Mouse (Mus musculus): ENCODE measurements around the gene Fmnl1. TPM values are rescaled to one million over a fixed set of nuclear protein-coding genes. Genes with fewer than 3 reads are reported as not detected.

Gene Fmnl1
- polyA plus RNA-seq, 1 experiment from 2014 or later: 0.70 TPM

- DNase-seq (ENCODE audit: low spot score) (no peak), ATAC-seq (replicated peaks; ENCODE audit: insufficient number of reproducible peaks, low FRiP score, low TSS enrichment, low read depth) (no peak)
- no peak overlapping the region for H3K4me2 ChIP-seq (ENCODE audit: low read depth, low read length)
- no peak overlapping the region for H3K9ac ChIP-seq (replicated peaks; ENCODE audit: low read length)
- no peak overlapping the region for H3K27ac ChIP-seq (replicated peaks; ENCODE audit: low read depth, low read length)
- no peak overlapping the region for H3K4me3 ChIP-seq (ENCODE audit: low read depth, low read length)
- peaks cover 4% of the 10 kb centered on the region; the same call in 1 of the 2 replicates for H3K4me1 ChIP-seq (ENCODE audit: control insufficient read depth, insufficient read depth, low read length)
- H3K36me3 ChIP-seq (replicated peaks; ENCODE audit: control insufficient read depth, insufficient read depth, low read depth, low read length): no peaks in the 10 kb centered on the region
- 73% methylated on average over 5 of the region's 5 CpGs for WGBS
- H3K27me3 ChIP-seq (ENCODE audit: control insufficient read depth, insufficient read depth, low read length): peaks cover 38% of the 10 kb centered on the region
- no peaks in the 10 kb centered on the region for H3K9me3 ChIP-seq (replicated peaks; ENCODE audit: control insufficient read depth, low read length)
Observed at GRCm38 (mm10) chr11:103169664-103170063, 1.2 kb upstream of the Fmnl1 start.

DNA sequence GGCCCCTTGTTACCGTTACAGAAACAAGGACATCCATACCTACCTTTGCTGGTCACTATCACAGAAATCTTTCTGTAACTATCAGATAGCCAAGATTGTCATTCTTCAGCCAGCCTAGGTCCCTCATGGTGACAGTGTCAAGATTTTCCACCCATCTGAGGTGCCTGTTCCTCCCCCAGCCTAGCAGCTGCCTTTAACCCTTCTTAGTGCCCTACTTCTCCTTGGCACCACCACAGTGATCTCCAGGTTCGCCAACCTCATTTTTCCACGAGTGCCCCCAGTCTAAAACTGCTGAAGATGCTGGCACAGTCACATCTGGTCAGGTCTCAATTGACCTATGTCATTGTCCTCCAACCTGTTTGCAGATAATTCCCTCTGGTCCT is 805 bp upstream of the Fmnl1 start:
- Histone ChIP-seq H3K4me3 (ENCODE audit: low read depth, low read length) (peak overlapping the region; percentile 65; the same call in 1 of the 2 replicates), H3K9ac (replicated peaks; ENCODE audit: low read length) (no peak overlapping the region), H3K27me3 (ENCODE audit: control insufficient read depth, insufficient read depth, low read length) (peaks cover 38% of the 10 kb centered on the region)

DNA sequence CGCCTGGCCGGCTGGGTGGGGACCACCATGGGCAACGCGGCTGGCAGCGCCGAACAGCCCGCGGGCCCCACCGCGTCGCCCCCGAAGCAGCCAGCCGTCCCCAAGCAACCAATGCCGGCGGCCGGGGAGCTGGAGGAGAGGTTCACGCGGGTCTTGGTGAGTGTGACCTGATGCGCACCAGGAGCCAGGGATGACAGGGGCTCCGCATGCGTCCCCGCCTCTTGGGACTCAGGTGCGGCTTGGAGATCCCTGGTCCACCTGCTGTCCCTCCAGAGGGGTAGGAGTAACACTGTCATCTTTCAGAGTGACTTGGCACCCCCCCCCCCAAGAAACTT is 346 bp downstream of the Fmnl1 start:
- Histone ChIP-seq H3K27ac (replicated peaks; ENCODE audit: low read depth, low read length) (no peak overlapping the region), H3K27me3 (ENCODE audit: control insufficient read depth, insufficient read depth, low read length) (peaks cover 38% of the 10 kb centered on the region), H3K4me1 (ENCODE audit: control insufficient read depth, insufficient read depth, low read length) (peaks cover 4% of the 10 kb centered on the region; the same call in 1 of the 2 replicates), H3K4me2 (ENCODE audit: low read depth, low read length) (peak overlapping the region; percentile 99), H3K4me3 (ENCODE audit: low read depth, low read length) (peak overlapping the region; percentile 65), H3K9ac (replicated peaks; ENCODE audit: low read length) (peak overlapping the region; percentile 50), H3K9me3 (replicated peaks; ENCODE audit: control insufficient read depth, low read length) (no peaks in the 10 kb centered on the region), H3K36me3 (replicated peaks; ENCODE audit: control insufficient read depth, insufficient read depth, low read depth, low read length) (no peaks in the 10 kb centered on the region)
- 4% methylated on average over 16 of the region's 23 CpGs for WGBS
- ATAC-seq (replicated peaks; ENCODE audit: insufficient number of reproducible peaks, low FRiP score, low TSS enrichment, low read depth) (no peak), DNase-seq (ENCODE audit: low spot score) (no peak)

More for the DNA sequence above, 805 bp upstream of the Fmnl1 start:
- Histone ChIP-seq H3K9me3 (replicated peaks; ENCODE audit: control insufficient read depth, low read length) (no peaks in the 10 kb centered on the region), H3K4me2 (ENCODE audit: low read depth, low read length) (peak overlapping the region; percentile 99), H3K4me1 (ENCODE audit: control insufficient read depth, insufficient read depth, low read length) (peaks cover 4% of the 10 kb centered on the region; the same call in 1 of the 2 replicates), H3K27ac (replicated peaks; ENCODE audit: low read depth, low read length) (no peak overlapping the region), H3K36me3 (replicated peaks; ENCODE audit: control insufficient read depth, insufficient read depth, low read depth, low read length) (no peaks in the 10 kb centered on the region)
- ATAC-seq (replicated peaks; ENCODE audit: insufficient number of reproducible peaks, low FRiP score, low TSS enrichment, low read depth) (no peak), DNase-seq (ENCODE audit: low spot score) (no peak)
- WGBS: 51% methylated on average over 3 of the region's 3 CpGs

- no peak overlapping the region for H3K4me3 ChIP-seq (ENCODE audit: low read depth, low read length)
- H3K4me2 ChIP-seq (ENCODE audit: low read depth, low read length): peak overlapping the region; percentile 99; the same call in 1 of the 2 replicates
- H3K9me3 ChIP-seq (replicated peaks; ENCODE audit: control insufficient read depth, low read length): no peaks in the 10 kb centered on the region
- WGBS: 39% methylated on average over 9 of the region's 9 CpGs
- peaks cover 4% of the 10 kb centered on the region; the same call in 1 of the 2 replicates for H3K4me1 ChIP-seq (ENCODE audit: control insufficient read depth, insufficient read depth, low read length)
- no peak overlapping the region for H3K9ac ChIP-seq (replicated peaks; ENCODE audit: low read length)
- DNase-seq (ENCODE audit: low spot score) (no peak), ATAC-seq (replicated peaks; ENCODE audit: insufficient number of reproducible peaks, low FRiP score, low TSS enrichment, low read depth) (no peak)
- H3K27me3 ChIP-seq (ENCODE audit: control insufficient read depth, insufficient read depth, low read length): peaks cover 38% of the 10 kb centered on the region
- H3K36me3 ChIP-seq (replicated peaks; ENCODE audit: control insufficient read depth, insufficient read depth, low read depth, low read length): no peaks in the 10 kb centered on the region
- no peak overlapping the region for H3K27ac ChIP-seq (replicated peaks; ENCODE audit: low read depth, low read length)
Observed at GRCm38 (mm10) chr11:103171703-103172391, 940 bp downstream of the Fmnl1 start.

DNA sequence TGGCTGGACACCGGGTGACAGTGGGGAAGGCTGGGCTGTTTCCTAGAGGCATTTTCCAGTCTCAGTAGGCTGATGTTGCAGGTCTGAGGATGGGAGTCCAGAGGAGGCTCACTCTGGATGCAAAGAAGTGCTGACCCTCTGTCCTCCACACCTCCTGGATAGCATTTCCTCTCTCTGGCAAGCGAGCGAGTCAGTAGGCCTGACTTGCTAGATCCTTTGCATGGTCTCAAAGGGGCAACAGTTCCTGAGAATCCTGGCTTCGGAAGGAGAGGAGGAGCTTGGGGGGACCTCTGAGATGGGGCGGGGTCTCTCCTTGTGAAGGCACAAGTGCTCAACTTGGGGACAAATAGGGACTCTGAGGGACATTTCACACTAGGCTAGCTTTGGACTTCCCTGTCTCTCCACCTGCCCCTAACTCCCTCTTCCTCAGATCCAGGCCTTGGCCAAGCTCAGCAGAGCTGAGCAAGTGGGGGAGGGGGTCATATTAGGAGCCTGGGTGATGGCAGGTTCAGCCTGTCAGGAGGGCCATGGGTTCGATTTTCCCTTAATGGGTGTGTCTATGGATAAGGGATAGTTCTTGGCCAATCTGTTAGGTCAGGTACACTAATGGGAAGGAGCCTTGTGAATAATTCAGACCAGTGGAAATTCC is 1.6 kb downstream of the Fmnl1 start:
- WGBS: 60% methylated on average over 6 of the region's 6 CpGs
- Histone ChIP-seq H3K4me3 (ENCODE audit: low read depth, low read length) (no peak overlapping the region), H3K4me1 (ENCODE audit: control insufficient read depth, insufficient read depth, low read length) (peaks cover 4% of the 10 kb centered on the region; the same call in 1 of the 2 replicates), H3K27me3 (ENCODE audit: control insufficient read depth, insufficient read depth, low read length) (peaks cover 38% of the 10 kb centered on the region), H3K36me3 (replicated peaks; ENCODE audit: control insufficient read depth, insufficient read depth, low read depth, low read length) (no peaks in the 10 kb centered on the region), H3K9ac (replicated peaks; ENCODE audit: low read length) (no peak overlapping the region), H3K4me2 (ENCODE audit: low read depth, low read length) (no peak overlapping the region; the same call in 1 of the 2 replicates), H3K27ac (replicated peaks; ENCODE audit: low read depth, low read length) (no peak overlapping the region), H3K9me3 (replicated peaks; ENCODE audit: control insufficient read depth, low read length) (no peaks in the 10 kb centered on the region)
- DNase-seq (ENCODE audit: low spot score): no peak
- ATAC-seq (replicated peaks; ENCODE audit: insufficient number of reproducible peaks, low FRiP score, low TSS enrichment, low read depth): no peak

GRCm38 (mm10) chr11:103173041-103173770 is 2.3 kb downstream of the Fmnl1 start:
- ATAC-seq (replicated peaks; ENCODE audit: insufficient number of reproducible peaks, low FRiP score, low TSS enrichment, low read depth): no peak
- Histone ChIP-seq H3K4me2 (ENCODE audit: low read depth, low read length) (no peak overlapping the region), H3K9me3 (replicated peaks; ENCODE audit: control insufficient read depth, low read length) (no peaks in the 10 kb centered on the region), H3K27me3 (ENCODE audit: control insufficient read depth, insufficient read depth, low read length) (peaks cover 38% of the 10 kb centered on the region), H3K4me1 (ENCODE audit: control insufficient read depth, insufficient read depth, low read length) (peaks cover 4% of the 10 kb centered on the region; the same call in 1 of the 2 replicates), H3K9ac (replicated peaks; ENCODE audit: low read length) (no peak overlapping the region), H3K36me3 (replicated peaks; ENCODE audit: control insufficient read depth, insufficient read depth, low read depth, low read length) (no peaks in the 10 kb centered on the region), H3K4me3 (ENCODE audit: low read depth, low read length) (no peak overlapping the region), H3K27ac (replicated peaks; ENCODE audit: low read depth, low read length) (no peak overlapping the region)
- 80% methylated on average over 7 of the region's 7 CpGs for WGBS
- DNase-seq (ENCODE audit: low spot score): no peak

DNA sequence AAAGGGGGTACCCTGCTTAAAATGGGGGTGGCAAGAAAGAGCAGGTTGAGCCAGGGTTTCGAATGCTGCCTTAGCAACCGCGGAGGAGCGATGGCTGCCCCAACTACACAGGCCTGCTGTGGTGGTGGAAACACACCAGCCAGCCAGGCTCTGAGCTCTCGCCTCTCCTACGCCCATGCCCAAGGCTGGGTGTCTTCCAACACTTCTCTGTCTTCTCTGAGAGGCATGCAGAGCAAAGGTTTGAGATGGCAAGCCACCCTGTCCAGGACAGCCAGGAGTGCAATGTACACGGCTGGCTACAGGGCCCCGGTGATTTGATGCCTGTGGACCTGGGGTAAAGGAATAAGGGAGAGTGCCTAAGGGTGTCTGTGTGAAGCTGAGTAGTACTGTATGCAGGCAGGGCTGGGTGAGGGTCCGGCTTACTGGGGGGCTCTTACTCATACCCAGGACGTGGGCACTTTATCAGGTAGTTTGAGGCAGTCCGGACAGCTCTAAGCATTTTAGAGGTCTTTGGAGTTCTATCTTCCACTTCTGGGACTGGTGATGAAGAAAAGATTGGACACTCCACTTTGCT is 3.0 kb downstream of the Fmnl1 start:
- Histone ChIP-seq H3K4me3 (ENCODE audit: low read depth, low read length) (no peak overlapping the region), H3K9ac (replicated peaks; ENCODE audit: low read length) (no peak overlapping the region), H3K4me2 (ENCODE audit: low read depth, low read length) (no peak overlapping the region), H3K27ac (replicated peaks; ENCODE audit: low read depth, low read length) (no peak overlapping the region), H3K9me3 (replicated peaks; ENCODE audit: control insufficient read depth, low read length) (no peaks in the 10 kb centered on the region), H3K36me3 (replicated peaks; ENCODE audit: control insufficient read depth, insufficient read depth, low read depth, low read length) (no peaks in the 10 kb centered on the region), H3K4me1 (ENCODE audit: control insufficient read depth, insufficient read depth, low read length) (peaks cover 4% of the 10 kb centered on the region; the same call in 1 of the 2 replicates), H3K27me3 (ENCODE audit: control insufficient read depth, insufficient read depth, low read length) (peaks cover 38% of the 10 kb centered on the region)
- DNase-seq (ENCODE audit: low spot score) (no peak), ATAC-seq (replicated peaks; ENCODE audit: insufficient number of reproducible peaks, low FRiP score, low TSS enrichment, low read depth) (no peak)
- 89% methylated on average over 11 of the region's 11 CpGs for WGBS

All from embryonic facial prominence, embryonic 11.5 days (tissue).